Mouse (Mus musculus) adrenal gland, postnatal 36 days (tissue): ENCODE measurements around the gene Igf1r. TPM values are rescaled to one million over a fixed set of nuclear protein-coding genes. Genes with fewer than 3 reads are reported as not detected.
A peak's percentile ranks its signal among the peaks of the same experiment; 100 is the strongest.

Source experiments
- DNase-seq, 2 experiments: peaks; one replicate each; pipeline ENCODE4 v3.0.0; 2021; ENCODE audit warnings: mixed read lengths in 1 of 2
- total RNA-seq, 2 experiments: library from RNA; stranded (reverse); gene quantifications; 2 replicates each; pipeline ENCODE4 v1.2.3; 2021

Gene Igf1r
- total RNA-seq, 2 experiments from 2014 or later: 74.1 to 87.4 TPM

DNA sequence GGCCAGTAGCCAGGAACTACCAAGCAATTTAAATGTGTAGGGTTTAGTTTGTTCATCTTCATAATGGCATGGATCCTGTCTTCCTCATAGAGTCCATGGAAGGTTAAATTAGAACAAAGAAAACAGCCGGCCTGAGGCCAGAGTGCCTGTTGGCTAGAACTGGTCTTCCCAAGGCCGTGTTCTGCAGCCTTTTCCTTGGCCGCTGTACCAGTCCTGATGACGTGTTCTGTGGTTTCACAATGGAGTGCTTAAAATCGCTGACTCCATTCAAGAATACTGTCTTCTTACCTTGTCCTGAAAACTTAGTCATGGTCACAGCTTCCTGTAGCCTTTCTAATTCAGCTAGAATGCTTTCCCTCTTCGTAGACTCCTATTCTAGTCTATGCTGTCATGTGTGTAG, 53.9 kb downstream of the Igf1r start:
- DNase-seq: peak; percentile 80 to 86

DNA sequence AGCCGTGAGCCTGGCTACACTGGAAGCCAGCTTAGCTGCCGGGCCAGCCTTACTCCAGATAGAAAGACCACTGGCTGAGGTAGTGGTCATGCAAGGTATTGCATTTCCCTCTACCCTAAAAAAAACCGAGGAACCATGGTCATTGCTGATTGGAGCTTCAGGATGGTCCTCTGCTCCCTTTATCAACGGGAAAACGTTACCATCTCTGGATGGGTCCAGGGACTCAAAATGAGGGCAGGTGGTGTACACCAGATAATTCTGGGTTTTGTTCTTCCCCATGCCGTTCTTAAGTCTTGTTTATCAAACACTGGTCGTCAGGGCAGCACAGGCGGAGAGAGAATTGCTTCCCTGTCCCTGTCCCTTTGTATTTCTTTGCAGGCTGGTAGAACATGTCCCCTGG, 57.0 kb downstream of the Igf1r start:
- DNase-seq: no peak

DNA sequence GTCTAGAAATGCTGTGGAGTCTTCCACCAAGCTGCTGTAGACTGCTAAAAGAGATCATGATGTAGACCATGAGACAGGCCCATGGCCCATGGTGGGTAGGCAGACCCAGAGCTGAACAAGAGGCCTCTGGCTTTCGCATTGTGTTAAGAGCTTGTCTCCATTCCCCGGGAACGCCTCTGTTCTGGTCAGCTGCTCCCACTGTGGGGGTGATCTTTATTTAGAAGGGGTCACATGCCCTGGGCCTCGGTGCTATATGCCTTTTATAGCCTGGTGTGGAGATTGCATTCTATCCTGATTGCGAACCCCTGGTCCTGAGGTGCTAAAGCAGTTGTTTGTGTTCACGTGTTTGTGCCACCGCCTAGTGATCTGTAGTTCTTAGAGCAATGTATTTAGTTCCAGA, 57.5 kb downstream of the Igf1r start:
- no peak for DNase-seq

DNA sequence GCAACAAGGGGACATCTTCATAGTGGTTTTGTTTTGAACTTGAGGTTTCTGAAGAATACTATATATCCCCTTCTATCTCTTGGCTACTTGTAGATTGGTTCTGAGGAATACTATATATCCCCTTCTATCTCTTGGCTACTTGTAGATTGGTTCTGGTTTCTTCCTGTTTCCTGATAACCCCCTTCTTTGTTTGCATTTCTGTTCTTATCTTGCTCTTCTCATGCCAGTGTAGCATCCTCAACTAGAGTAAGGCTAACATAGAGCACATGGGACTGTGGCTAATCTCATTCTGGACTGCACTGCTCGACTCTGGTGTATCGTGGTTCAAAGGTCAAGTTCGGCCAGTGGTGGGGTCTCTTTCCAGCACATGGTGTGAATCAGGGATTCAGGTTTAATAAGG, 58.2 kb downstream of the Igf1r start:
- no peak for DNase-seq

- DNase-seq: no peak
Observed at GRCm38 (mm10) chr7:68011385-68012122, 58.9 kb downstream of the Igf1r start.

- peak; percentile 27 to 28 for DNase-seq
Observed at GRCm38 (mm10) chr7:68012123-68012474, 59.5 kb downstream of the Igf1r start.

- no peak for DNase-seq
Observed at GRCm38 (mm10) chr7:68014495-68014894, 61.9 kb downstream of the Igf1r start.

DNA sequence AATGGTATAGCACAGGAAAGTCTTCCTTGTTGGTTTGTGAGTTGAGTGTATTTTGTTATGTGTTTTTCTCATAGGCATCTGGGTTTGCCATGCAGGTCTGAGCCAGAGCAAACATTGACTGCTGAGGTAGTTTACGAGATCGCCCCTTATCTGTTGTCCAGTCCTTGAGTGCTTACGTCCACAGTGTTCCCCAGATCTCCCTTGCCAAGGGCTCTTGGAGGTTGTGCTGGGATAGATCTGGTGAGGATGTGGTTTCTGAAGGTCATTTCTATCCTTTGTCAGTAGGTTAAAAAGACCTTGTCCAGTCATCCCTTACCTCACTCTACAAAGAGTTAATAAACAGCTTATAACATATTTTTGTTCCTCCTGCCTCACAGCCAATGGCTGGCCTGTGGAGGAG, 62.8 kb downstream of the Igf1r start:
- DNase-seq: peak in 1 of 2 experiments; percentile 27

DNA sequence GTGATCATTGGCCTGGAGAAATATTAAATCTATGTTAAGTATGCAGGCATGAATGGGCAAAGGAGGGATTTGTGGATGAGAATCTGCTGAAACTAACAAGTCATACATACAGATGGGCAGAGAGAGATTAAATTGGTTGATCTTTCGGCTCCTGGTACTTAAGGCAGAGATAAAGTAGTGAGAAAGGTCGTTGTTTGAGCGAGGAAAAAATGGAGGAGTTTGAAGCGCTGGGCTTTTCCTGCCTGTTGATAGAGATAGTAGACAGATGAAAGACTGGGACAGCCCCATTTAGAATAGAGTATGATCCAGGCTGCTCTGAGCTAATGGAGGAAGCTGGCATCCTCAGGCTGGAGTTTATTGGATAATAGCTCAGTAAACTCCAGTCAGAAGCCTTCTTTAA, 65.4 kb downstream of the Igf1r start:
- DNase-seq: no peak

DNA sequence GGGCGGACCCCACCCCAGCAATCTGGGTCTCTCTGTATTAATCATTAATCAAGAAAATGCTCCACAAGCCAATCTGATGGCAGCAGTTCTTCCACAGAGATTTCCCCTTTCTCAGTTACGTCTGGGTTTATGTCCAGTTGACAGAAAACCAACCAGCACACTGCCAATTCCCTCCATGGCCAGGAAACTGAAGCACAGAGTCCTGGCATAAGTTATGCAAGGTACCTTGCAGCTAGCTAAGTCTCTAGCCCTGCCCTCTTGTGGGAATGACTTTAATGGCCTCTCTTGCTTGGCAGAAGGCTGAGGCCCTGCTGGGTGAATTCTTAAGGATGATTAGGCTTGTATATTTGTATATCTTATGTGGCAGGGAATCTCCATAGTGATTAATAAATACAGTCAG, 67.9 kb downstream of the Igf1r start:
- no peak for DNase-seq

GRCm38 (mm10) chr7:68021741-68022140, 69.1 kb downstream of the Igf1r start:
- DNase-seq: peak; percentile 87 to 89

DNA sequence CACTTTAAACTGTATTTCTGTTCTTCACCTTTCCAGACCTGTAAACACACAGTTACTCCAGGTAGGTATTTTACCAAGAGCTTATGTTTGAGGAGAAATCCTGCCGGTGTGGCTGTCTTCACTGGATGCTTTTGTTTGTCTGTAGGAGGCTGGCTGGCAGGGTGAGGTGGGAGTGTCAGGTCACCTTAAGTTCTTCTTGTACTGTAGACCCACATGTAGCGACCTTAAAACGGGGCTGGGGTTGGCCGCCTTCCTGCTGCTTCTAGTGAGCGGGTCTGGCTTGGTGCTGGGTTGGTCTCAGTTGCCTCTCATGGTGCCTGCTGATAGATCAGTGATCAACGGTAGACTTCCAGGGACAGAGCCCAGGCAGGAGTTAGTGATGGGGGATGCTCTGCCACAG, 69.6 kb downstream of the Igf1r start:
- DNase-seq: no peak

DNA sequence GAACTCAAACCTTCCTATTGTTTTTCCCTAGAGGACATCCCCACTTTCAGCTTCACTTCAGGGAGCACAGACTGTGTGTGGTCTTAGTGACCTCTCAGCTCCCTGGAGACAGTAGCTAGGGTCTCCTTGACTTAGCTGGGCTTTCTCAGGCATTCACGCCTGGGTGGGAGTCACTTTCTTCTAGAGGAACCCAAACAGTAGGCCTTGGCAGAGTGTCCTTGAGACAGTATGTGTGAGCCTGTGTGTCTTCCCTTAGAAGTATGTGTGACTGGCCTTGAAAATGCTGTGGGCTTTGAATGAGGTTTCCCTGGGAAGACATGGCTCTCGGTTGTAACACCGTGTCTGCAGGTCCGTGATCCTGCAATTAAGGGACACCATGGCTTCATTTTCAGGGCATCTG, 71.3 kb downstream of the Igf1r start:
- DNase-seq: no peak

GRCm38 (mm10) chr7:68024625-68025024, 72.0 kb downstream of the Igf1r start:
- peak in 1 of 2 experiments; percentile 40 for DNase-seq

- DNase-seq: no peak
Observed at GRCm38 (mm10) chr7:68025396-68025795, 72.8 kb downstream of the Igf1r start.

- no peak for DNase-seq
Observed at GRCm38 (mm10) chr7:68026076-68026475, 73.4 kb downstream of the Igf1r start.

- no peak for DNase-seq
Observed at GRCm38 (mm10) chr7:68028167-68028566, 75.5 kb downstream of the Igf1r start.

- peak; percentile 35 to 46 for DNase-seq
Observed at GRCm38 (mm10) chr7:68030846-68031245, 78.2 kb downstream of the Igf1r start.

DNA sequence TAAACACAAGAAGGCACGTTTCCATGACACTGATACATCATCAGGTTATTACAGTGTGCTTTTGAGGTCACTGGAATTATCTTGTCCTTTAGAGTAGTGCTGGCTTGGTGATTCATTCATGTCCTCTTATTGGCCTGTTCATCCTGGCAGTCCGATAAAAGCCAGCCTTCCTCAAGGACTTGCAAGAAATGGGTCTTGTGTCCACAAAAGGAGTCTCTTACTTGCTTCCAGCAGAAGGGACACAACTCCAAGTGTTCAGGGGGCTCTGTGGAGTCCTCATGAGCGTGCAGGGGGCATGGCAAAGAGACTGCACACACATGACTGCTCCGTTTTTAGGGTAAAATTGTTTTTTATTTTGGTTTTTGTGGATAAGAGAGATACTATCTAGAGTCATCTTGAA, 83.9 kb downstream of the Igf1r start:
- peak in 1 of 2 experiments; percentile 39 for DNase-seq

GRCm38 (mm10) chr7:68038846-68039245, 86.2 kb downstream of the Igf1r start:
- DNase-seq: peak in 1 of 2 experiments; percentile 17

DNA sequence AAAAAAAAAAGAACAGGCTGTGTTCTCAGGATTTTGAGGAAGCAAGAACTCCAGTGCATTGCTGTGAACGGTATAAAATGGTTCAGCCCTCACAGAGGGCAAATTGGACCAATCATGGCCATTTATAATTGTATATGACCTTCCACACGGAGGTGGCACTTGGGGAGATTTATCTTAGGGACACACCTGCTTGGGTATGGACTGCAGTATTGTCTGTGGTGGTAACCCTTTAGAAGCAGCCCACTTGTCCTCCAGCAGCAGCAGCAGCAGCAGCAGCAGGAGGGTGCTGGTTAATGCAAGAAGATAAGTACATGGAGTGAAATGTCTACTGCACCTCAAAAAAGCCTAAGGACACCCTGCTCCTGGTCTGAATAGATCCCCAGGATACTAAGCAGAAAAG, 86.9 kb downstream of the Igf1r start:
- DNase-seq: no peak

- DNase-seq: no peak
Observed at GRCm38 (mm10) chr7:68044621-68045020, 92.0 kb downstream of the Igf1r start.

- no peak for DNase-seq
Observed at GRCm38 (mm10) chr7:68047152-68047551, 94.5 kb downstream of the Igf1r start.

DNA sequence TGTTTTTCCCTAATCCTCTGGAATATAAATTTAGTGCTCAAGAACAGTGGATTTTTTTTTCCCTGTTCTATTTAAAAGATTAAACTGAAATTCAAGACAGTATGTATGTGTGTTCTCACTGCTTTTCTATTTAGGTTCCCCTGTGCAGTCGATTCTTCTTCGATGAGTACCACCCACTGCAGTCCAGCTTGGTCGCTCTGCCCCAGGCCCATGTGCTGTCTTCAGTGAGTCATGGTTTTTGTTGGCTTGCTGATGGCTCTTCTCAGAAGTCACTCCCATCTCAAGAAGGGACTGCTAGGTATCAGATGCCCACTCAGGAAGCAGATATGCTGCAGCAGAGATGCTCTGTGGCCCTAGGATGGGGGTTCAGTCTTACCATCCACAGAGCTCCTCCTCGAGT, 95.9 kb downstream of the Igf1r start:
- DNase-seq: no peak

DNA sequence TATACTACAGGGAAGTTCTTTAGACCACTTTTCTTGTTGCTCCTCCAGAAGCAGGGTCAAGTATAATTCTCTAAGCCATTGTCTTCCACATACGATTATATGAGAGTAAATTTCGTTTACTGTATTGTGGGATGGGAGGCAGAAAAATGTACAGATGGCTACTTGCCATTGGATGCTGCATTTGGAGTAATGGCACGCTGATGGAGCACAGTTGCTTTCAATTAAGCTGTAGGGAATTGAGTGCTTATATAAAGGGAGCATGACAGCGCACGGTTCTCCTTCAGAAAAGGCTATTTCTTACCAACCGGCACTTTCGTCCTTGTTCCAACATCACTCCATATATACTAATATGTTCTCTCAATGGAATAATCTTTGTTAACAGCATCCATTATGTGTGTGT, 96.4 kb downstream of the Igf1r start:
- no peak for DNase-seq
